Mouse (Mus musculus) limb, embryonic 15.5 days (tissue): ENCODE results near the gene Vav3. TPM values are rescaled to one million over a fixed set of nuclear protein-coding genes. Genes with fewer than 3 reads are reported as not detected.

ENCODE experiments used
- ATAC-seq: fragments of 200-750 bp; cut with Nextera tagmentation; 2 replicates; pipeline ENCODE4 v1.8.0; 2017; ENCODE audit warnings: low read depth, moderate TSS enrichment; ENCODE audit not compliant: insufficient number of reproducible peaks, low FRiP score, low TSS enrichment
- H3K27ac ChIP-seq: fragments of 300-500 bp; sonication (generic); 2 replicates; pipeline ENCODE4 v1.5.1; 2015; ENCODE audit warnings: moderate library complexity, mild to moderate bottlenecking, inconsistent platforms
- H3K27me3 ChIP-seq: fragments of 300-500 bp; sonication (generic); 2 replicates; pipeline ENCODE4 v1.6.1; 2015; ENCODE audit warnings: inconsistent platforms
- H3K36me3 ChIP-seq: fragments of 300-500 bp; sonication (generic); 2 replicates; pipeline ENCODE4 v1.6.1; 2015; ENCODE audit warnings: inconsistent platforms
- H3K4me1 ChIP-seq: fragments of 300-500 bp; sonication (generic); 2 replicates; pipeline ENCODE4 v1.6.1; 2015; ENCODE audit warnings: inconsistent platforms
- H3K4me2 ChIP-seq: fragments of 300-500 bp; sonication (generic); 2 replicates; pipeline ENCODE4 v1.6.1; 2015; ENCODE audit warnings: mild to moderate bottlenecking, inconsistent platforms
- H3K4me3 ChIP-seq: fragments of 300-500 bp; sonication (generic); 2 replicates; pipeline ENCODE4 v1.5.1; 2015; ENCODE audit warnings: mild to moderate bottlenecking, inconsistent platforms
- H3K9ac ChIP-seq: fragments of 300-500 bp; sonication (generic); 2 replicates; pipeline ENCODE4 v1.6.1; 2015; ENCODE audit warnings: inconsistent platforms
- H3K9me3 ChIP-seq: fragments of 300-500 bp; sonication (generic); 2 replicates; pipeline ENCODE4 v1.6.1; 2016; ENCODE audit warnings: inconsistent platforms
- WGBS: fragments of 180-500 bp; shearing (Covaris S2); methylation state at CpG from one replicate; pipeline ENCODE4 v1.1.7; 2015; 5-methylcytosine and 5-hydroxymethylcytosine counted together
- polyA plus RNA-seq: library from polyadenylated mRNA; unstranded; fragments of >200 nt; fragmentation: Nextera tagmentation; extraction: Ambion mirVana; gene quantifications from 2 replicates; pipeline ENCODE4 v1.2.1, GENCODE M21; 2015

Gene Vav3
- polyA plus RNA-seq, 1 experiment from 2014 or later, result 31.3 TPM

DNA sequence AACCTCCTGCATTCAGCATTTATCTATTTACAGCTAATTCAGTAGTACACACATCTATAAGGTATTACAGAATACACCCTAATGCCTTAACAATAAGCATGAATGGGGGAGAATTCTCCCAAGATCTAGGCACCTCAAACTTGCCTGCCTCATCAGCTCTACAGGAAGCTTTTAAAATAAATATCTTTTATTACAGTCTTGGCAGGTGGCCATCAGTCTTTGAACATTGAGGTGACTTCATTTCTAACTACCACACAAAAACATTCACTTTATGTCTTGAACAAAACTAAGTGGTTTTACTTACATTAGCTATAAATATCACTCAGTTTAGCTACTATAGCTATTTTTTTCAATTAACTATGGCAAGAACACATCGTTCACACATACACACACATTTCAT, 332.5 kb downstream of the Vav3 start:
- Histone ChIP-seq H3K9ac (no peak overlapping the region), H3K27ac (no peak overlapping the region), H3K4me3 (no peak overlapping the region), H3K36me3 (no peaks in the 10 kb centered on the region), H3K4me2 (no peak overlapping the region), H3K4me1 (no peaks in the 10 kb centered on the region), H3K27me3 (no peaks in the 10 kb centered on the region), H3K9me3 (no peaks in the 10 kb centered on the region)
- WGBS, result 57% methylated on average over 1 of the region's 1 CpGs
- ATAC-seq, result no peak

DNA sequence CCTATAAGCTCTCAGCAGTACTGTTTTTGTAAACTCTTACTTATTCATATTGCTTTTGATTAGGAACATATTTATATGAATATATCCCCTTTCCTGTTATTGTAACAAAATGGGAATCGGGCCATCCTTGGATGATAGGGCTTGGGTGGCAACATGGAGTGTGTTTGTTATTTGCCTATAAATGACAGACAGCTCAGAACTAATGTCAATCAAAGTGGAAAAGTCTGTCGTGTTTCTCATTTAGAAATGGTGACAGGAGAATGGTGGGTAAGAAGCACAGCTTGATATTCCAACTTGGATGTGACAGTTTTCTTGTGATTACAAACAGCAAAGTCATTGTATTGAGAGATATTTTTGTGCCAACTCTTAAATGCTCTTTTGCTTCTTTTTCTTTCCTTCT, 339.8 kb downstream of the Vav3 start:
- no peak overlapping the region for H3K4me2 ChIP-seq
- no peak overlapping the region for H3K4me3 ChIP-seq
- 0 out of 2 replicates have a peak, but pooled peaks cover 10% of the 10 kb centered on the region for H3K4me1 ChIP-seq
- 78% methylated on average over 2 of the region's 2 CpGs for WGBS
- no peaks in the 10 kb centered on the region for H3K27me3 ChIP-seq
- ATAC-seq, result no peak
- H3K9ac ChIP-seq, result no peak overlapping the region
- H3K27ac ChIP-seq, result no peak overlapping the region
- no peaks in the 10 kb centered on the region for H3K36me3 ChIP-seq
- H3K9me3 ChIP-seq, result no peaks in the 10 kb centered on the region

DNA sequence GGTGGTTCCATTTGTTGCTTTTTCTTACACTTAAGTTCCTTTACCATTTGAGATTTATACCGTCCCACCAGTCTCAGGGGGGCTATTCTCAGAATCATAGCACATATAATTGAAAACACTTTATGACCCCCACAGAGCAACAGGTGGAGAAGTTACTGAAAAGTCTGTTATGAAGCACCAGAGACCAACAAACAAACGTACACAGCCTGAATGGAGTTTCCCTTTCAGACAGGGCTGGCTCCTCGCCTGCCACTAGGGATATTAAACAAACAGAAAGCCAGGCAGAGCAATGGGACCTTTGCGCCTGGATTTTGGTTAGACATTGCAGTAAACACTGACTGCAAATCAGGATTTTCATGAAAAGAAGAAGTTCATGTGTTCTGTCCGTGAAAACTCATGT, 341.4 kb downstream of the Vav3 start:
- H3K9ac ChIP-seq, result no peak overlapping the region
- no peak for ATAC-seq
- H3K4me1 ChIP-seq, result 0 out of 2 replicates have a peak, but pooled peaks cover 10% of the 10 kb centered on the region
- no peak overlapping the region for H3K4me3 ChIP-seq
- no peak overlapping the region for H3K4me2 ChIP-seq
- no peaks in the 10 kb centered on the region for H3K9me3 ChIP-seq
- no peaks in the 10 kb centered on the region for H3K27me3 ChIP-seq
- no peak overlapping the region for H3K27ac ChIP-seq
- H3K36me3 ChIP-seq, result no peaks in the 10 kb centered on the region
- 60% methylated on average over 5 of the region's 5 CpGs for WGBS

DNA sequence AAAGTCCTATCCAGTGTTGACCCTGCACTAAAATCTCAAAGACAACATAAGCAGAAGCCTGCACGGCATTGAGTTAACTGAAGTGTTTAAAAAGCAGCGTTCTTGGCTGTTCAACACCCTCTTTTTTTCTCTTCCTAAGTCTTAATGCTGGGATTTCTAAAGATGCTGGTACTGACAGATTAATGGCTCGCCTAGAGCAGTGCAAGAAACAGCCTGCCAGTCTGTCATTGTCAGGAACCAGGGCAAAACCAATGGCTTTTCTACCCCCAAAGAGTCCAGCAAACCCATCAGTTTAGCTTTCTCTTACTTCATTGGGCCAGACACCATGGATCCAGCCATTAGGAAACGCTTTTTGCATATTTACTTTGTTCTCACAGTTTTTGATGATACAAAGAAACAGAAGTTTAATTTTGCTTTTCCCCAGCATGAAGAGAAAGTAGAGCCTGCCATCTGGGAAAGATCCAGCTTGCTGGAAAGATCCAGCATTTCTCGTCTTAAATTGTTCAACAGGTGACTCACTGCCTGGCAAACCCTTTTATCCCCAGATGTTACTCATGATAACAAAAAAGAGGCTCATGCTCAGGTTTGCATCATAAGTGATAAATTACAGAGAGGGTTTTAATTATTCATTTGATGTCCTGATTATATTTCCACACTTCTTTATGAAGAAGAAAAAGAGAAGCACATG, 343.3 kb downstream of the Vav3 start:
- Histone ChIP-seq H3K9ac (no peak overlapping the region), H3K27ac (peak overlapping the region; percentile 69), H3K4me2 (no peak overlapping the region), H3K4me3 (no peak overlapping the region), H3K9me3 (no peaks in the 10 kb centered on the region), H3K4me1 (0 out of 2 replicates have a peak, but pooled peaks cover 10% of the 10 kb centered on the region), H3K27me3 (no peaks in the 10 kb centered on the region), H3K36me3 (no peaks in the 10 kb centered on the region)
- WGBS, result 37% methylated on average over 5 of the region's 5 CpGs
- no peak for ATAC-seq

DNA sequence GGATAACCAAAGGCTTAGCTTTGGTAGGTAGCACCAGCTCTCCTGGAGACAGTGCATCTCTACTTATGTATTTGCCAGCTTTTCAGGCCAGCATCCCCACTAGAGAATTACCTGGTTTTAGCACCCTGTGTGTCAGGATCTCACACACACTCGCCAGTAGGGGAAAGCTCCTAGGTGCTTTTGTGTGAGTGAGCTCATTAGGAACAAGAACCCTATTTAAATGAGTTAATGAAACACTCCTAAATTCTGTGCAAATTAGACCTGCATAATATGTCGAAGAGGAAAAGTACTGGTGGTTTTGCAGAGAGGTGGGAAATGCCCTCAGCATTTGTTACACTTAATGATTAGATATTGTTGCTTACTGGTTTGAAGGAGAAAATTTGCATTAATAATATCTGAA, 350.1 kb downstream of the Vav3 start:
- H3K9ac ChIP-seq, result no peak overlapping the region
- no peak for ATAC-seq
- no peaks in the 10 kb centered on the region for H3K4me1 ChIP-seq
- H3K27me3 ChIP-seq, result no peaks in the 10 kb centered on the region
- WGBS, result 56% methylated on average over 2 of the region's 2 CpGs
- no peak overlapping the region for H3K4me3 ChIP-seq
- no peak overlapping the region for H3K27ac ChIP-seq
- no peaks in the 10 kb centered on the region for H3K9me3 ChIP-seq
- no peaks in the 10 kb centered on the region for H3K36me3 ChIP-seq
- H3K4me2 ChIP-seq, result no peak overlapping the region

DNA sequence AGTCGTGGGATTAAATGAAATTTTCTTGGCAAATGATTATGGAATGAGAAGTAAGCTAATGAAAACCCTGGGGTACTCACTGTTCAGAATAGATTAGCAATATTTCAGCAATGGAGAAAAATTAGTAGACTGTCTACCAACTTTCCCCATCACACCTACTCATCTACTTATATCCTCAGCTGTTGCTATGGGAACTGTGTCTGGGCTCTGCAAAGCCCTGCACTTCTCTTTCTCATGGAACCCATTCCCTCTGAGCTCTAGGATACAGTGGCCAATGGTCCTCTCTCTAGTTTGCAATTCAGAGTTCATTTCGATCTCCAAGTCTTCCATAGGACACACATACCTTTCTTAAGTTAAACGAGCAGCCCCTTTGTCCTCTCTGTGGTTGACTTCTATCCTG, 352.2 kb downstream of the Vav3 start:
- Histone ChIP-seq H3K27me3 (no peaks in the 10 kb centered on the region), H3K4me2 (no peak overlapping the region), H3K36me3 (no peaks in the 10 kb centered on the region), H3K4me3 (no peak overlapping the region), H3K9ac (no peak overlapping the region), H3K9me3 (no peaks in the 10 kb centered on the region), H3K27ac (no peak overlapping the region), H3K4me1 (no peaks in the 10 kb centered on the region)
- ATAC-seq, result no peak
- WGBS, result 81% methylated on average over 3 of the region's 3 CpGs

DNA sequence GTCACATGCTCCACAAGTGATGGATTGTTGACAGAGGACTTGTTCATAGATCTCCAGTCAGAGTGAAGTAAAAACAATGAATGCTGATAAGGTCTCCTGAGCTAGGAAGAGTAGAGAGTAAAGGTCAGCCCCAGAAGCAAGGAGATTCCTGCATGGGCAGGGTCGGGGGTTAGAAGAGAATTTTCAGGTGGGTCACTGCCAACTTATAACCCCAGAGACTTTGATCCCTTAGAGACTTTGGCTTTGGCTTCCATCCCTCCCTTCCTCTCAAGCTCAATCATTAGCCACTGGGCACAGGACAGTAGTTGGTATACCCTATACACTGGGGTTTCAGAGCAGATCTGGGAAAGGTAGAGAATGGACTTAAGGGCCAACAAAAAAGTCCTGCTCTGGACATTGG, 360.8 kb downstream of the Vav3 start:
- no peaks in the 10 kb centered on the region for H3K27me3 ChIP-seq
- H3K36me3 ChIP-seq, result no peaks in the 10 kb centered on the region
- no peak overlapping the region for H3K9ac ChIP-seq
- no peak overlapping the region for H3K4me2 ChIP-seq
- no peaks in the 10 kb centered on the region for H3K4me1 ChIP-seq
- H3K4me3 ChIP-seq, result no peak overlapping the region
- ATAC-seq, result no peak
- WGBS, result 44% methylated on average over 1 of the region's 1 CpGs
- no peaks in the 10 kb centered on the region for H3K9me3 ChIP-seq
- no peak overlapping the region for H3K27ac ChIP-seq

DNA sequence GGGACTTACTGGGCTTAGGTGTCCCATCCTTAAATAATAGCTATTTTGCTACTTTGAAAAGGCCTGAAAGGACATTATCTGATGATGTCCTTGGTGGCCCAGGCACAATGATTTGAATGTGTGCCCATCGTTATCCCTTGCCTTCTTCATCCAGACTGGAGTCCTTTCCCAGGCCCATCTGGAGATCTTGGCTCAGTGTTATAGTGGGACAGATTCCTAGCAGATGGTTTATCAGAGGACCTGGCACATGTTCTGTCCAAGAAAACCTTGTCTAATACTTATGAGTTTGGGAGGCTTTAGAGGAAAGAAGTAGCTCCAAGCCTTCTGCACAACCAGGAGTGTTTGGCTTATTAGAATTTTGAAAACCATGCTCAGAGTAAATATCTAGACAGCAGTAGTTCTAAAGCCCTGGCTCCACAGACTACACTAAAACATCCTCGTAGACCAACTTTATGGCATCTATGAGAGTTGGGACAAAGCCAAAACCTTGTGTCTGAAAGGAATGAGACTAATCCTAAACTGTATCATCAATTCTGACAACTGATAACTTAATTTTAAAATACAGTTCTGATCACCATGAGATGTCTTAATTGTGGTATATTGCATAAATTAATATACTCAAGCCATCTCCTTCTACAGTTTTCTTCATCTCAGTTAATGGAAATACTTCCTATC, 367.5 kb downstream of the Vav3 start:
- Histone ChIP-seq H3K27ac (no peak overlapping the region), H3K9me3 (no peaks in the 10 kb centered on the region)
- 63% methylated on average over 2 of the region's 2 CpGs for WGBS

DNA sequence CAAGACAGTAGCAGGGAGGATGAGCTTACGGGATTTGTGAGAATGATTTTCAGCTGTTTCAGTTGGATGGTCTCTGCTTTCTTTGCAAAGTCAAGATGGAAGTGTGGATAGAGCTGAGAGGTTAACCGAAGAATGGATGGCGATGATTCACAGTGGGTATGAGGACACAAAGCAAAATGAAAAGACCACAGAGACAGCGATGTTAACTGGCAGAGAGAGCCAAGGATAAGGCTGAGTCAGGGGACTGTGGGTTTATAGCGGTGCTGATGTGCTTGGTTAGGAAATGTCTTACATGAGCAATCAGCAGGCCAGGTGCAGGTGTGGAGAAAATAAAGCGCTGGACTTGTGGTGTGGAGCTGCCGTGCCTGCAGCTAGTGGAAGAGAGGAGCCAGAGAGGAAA, 371.3 kb downstream of the Vav3 start:
- H3K9me3 ChIP-seq, result no peaks in the 10 kb centered on the region
- no peak overlapping the region for H3K9ac ChIP-seq
- no peak overlapping the region for H3K4me2 ChIP-seq
- no peaks in the 10 kb centered on the region for H3K4me1 ChIP-seq
- H3K4me3 ChIP-seq, result no peak overlapping the region
- H3K36me3 ChIP-seq, result no peaks in the 10 kb centered on the region
- H3K27me3 ChIP-seq, result no peaks in the 10 kb centered on the region
- H3K27ac ChIP-seq, result no peak overlapping the region
- no peak for ATAC-seq
- WGBS, result 87% methylated on average over 7 of the region's 7 CpGs

More for the DNA sequence above, 367.5 kb downstream of the Vav3 start:
- Histone ChIP-seq H3K27me3 (no peaks in the 10 kb centered on the region), H3K36me3 (no peaks in the 10 kb centered on the region), H3K4me1 (no peaks in the 10 kb centered on the region), H3K4me3 (no peak overlapping the region), H3K4me2 (no peak overlapping the region), H3K9ac (no peak overlapping the region)
- ATAC-seq, result no peak

DNA sequence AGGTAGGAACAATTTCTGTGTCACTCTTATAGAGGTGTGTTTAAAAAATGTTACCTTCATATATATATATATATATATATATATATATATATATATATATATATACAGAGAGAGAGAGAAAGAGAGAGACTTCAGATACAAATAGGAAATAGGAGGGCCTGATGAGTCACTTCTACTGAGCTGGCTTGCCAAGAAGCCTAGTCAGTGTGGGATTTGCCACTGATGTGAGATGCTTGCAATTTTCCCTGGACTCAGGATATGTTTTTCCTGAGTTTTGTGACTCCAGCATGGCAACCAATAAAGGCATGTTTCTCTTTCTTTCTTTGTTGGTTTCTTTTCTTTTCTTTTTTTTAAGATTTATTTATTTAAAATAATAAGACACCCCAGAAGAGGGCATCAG, 374.0 kb downstream of the Vav3 start:
- ATAC-seq, result no peak
- Histone ChIP-seq H3K9me3 (no peaks in the 10 kb centered on the region), H3K4me2 (no peak overlapping the region), H3K36me3 (no peaks in the 10 kb centered on the region), H3K9ac (no peak overlapping the region), H3K27me3 (no peaks in the 10 kb centered on the region), H3K4me3 (no peak overlapping the region), H3K27ac (no peak overlapping the region), H3K4me1 (no peaks in the 10 kb centered on the region)

DNA sequence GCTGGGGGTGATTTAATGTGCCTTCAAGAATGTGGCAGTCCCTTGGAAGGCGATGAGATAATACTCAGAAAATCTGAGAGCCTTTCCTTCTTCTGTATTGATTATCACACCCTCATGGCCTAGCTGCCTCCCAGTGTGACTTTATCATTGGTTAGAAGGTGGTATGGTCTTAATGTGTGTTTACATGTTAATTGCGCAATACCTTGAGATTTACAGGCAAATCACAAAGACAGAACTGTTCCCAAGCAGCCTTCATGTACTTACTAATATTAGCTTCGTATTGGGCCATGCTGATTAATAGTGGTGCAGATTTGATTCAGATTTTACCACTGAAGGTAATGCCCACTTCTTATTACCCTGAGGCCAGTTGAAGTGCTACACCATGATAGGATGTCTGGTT, 381.3 kb downstream of the Vav3 start:
- no peaks in the 10 kb centered on the region for H3K4me1 ChIP-seq
- H3K27me3 ChIP-seq, result no peaks in the 10 kb centered on the region
- no peaks in the 10 kb centered on the region for H3K9me3 ChIP-seq
- no peak for ATAC-seq
- no peak overlapping the region for H3K27ac ChIP-seq
- H3K4me3 ChIP-seq, result no peak overlapping the region
- no peak overlapping the region for H3K9ac ChIP-seq
- H3K4me2 ChIP-seq, result no peak overlapping the region
- H3K36me3 ChIP-seq, result no peaks in the 10 kb centered on the region
- WGBS, result 88% methylated on average over 3 of the region's 3 CpGs

DNA sequence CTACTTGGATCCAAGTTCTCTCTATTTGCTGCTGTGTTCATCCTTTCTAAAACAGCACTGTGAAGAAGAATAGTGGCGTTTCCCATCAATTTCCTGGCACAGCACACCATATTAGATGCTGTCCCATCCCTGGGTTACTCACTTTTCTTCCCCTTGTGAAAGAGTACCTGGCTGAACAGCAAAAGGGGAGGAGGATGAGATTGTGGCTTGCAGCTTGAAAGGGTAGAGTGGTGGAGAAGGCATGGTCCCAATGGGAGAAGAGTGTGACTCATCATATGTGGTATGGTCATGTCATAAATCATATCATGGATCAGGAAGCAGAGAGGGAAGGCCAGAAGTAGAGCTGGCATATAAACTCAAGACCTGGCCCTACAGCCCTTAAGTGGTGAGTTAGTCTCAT, 386.3 kb downstream of the Vav3 start:
- H3K27ac ChIP-seq, result no peak overlapping the region
- H3K9me3 ChIP-seq, result no peaks in the 10 kb centered on the region
- no peaks in the 10 kb centered on the region for H3K36me3 ChIP-seq
- 77% methylated on average over 1 of the region's 1 CpGs for WGBS
- H3K4me3 ChIP-seq, result no peak overlapping the region
- no peaks in the 10 kb centered on the region for H3K27me3 ChIP-seq
- no peak overlapping the region for H3K4me2 ChIP-seq
- no peak for ATAC-seq
- no peaks in the 10 kb centered on the region for H3K4me1 ChIP-seq
- H3K9ac ChIP-seq, result no peak overlapping the region
